Mouse (Mus musculus): Measurements from ENCODE around the gene Iqsec1.

Gene Iqsec1

DNA sequence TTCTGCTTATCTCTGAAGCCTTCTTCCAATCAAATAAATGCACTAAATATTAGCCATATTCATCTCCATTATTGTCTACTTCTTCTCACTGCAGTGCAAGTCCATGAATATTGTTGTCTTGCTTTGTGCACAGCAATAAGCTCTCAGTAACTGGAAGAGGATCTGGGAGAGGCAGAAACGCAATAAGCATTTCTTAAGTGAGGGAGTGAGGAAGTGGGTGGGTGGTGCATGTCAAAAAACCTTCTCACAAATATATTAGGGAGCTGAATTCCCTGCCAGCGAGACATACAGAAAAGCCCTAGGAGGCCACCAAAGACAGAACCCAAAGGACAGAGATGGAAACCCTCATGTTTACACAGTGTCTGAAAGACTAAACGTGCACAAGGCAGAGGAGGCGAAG lies 35.1 kb downstream of the Iqsec1 start:
- no peak for DNase-seq

DNA sequence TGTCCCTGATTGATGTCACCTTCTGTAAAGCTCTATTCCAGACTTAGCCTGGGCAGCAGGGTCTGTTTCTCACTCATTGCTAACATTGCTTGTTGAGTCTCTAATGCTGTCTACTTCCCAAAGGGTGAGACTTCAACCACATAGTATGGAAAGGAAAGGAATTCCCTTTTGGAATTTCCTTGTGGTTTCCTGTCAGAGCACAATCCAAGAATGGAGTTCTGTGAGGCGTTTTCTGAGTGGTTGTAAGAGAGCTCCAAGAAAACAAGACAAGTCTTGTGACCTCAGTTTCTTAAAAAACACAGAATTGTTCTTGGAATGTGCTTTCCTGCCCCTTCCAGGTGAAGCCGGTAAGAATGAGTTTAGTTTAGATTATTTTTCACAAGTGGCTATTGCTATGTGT lies 37.5 kb downstream of the Iqsec1 start:
- no peak for DNase-seq

DNA sequence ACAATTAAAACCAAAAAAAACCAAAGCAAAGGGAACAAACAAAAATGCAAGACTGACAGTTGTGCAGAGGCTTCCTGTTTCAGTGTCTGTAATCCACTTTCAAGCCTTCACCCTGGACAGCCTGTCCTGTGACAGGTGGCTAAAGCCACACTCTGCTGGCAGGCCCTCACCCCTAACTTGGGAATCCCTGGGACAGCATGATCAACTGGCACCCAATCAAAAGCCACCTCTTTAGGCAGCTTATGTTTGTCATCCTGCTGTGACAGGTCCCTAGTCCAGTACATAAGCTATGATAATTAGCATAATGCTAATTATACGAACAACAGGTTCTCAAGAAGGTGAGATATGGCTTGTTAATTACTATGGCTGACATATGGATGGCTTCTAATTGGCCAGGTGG lies 40.4 kb downstream of the Iqsec1 start:
- no peak for DNase-seq

DNA sequence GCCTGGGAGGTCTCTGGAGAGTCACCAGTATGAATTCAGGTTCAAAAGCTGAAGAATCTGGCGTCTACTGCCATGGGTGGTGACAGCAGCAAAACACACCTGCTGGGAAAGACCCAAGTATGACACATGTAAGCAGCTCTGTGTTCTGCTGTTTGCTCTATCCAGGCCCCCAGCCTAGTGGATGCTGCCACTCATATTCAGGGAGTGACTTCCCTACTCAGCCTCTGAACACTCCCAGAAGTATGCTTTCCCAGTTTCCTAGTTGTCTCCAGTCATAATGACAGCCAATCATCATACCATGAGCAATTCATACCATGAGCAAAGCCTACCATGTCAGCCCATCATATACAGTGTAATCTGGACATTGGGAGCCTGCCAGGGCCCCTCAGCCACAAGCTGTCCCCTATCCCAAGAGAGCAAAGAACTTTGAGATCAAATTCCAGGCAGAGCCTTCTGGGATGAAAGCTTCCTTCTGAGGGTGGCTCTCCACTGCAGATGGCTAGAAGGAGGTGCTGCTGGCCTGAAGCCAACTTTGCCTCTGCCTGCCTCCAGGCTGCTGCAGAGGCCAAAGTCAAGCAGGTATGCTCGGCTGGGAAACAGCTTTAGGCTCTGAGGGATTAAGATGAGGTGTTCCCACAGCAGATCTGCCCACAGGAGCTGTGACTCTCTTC lies 42.8 kb downstream of the Iqsec1 start:
- DNase-seq = peak; percentile 58 to 82

DNA sequence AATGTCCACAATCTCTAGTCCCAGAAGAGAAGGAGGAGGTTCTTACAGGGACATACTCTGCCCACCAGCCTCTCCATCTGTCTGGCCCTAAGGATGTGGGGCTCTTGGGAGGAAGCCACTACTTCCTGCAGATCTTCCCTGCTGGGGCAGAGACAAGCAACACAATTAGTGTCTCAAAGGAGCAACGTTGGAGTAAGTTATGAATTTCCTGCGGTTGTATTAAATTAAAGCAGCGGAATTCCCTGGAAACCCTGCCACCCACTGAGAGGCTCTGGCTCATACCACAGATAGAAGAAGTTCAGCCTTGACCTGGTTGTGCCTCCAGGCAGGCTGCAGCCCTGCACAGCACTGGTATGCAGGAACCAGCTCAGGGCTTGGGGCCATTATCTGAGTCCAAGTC lies 47.2 kb downstream of the Iqsec1 start:
- DNase-seq = peak; percentile 3 to 5

DNA sequence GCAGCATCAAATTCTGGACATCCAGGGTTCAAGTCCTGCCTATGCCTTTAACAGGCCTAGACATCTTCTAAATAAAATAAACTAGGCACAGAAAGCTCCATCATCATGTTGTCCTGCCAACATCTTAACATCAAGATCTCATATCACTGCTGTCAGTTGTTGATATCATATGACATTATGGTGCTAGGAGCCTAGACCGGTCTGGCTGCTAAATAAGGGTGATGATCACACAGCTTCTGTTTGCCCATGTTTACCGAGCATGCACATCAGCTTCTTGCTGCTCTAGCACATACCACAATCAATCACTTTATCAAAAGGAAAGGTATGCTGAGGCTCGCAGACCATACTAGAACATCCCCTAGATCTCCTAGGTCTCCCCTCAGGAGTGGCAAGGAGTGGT lies 54.8 kb downstream of the Iqsec1 start:
- DNase-seq = no peak

DNA sequence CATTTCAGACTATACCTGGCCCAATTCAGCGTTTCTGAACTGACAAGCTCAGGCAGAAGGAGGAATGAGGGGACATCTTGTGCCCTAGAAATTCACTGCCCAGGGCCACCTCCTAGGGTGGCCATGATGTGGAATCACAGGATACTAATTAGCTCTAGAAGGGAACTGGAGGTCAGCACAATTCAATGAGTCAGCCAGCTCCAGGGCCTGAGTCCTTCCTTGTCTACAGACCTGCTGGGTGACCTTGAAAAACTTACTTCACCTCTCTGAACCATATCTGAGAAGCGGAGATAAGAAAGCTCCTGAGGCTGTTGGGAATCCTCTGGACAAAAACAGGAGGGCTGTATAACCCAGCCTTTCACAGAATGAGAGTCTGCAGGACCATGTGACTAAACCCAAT lies 59.7 kb downstream of the Iqsec1 start:
- no peak for DNase-seq

DNA sequence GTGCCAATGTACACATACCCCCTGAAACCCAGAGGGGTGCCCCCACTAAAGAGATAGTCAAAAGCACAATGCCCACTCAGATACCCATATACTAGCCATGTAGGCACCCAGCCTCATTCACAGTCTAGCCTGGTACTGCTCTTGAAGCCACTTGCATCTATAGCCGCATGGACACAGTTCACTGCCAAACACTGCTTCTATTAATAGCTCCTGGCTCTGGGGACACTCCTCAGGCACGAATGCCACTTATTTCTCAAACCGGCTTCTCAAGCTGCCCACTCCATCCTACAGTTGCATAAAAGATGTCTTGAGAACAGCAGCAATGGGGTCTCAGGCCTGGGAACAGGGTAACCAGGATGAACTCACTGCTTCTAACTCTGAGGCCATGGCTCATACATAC lies 63.0 kb downstream of the Iqsec1 start:
- DNase-seq = no peak

DNA sequence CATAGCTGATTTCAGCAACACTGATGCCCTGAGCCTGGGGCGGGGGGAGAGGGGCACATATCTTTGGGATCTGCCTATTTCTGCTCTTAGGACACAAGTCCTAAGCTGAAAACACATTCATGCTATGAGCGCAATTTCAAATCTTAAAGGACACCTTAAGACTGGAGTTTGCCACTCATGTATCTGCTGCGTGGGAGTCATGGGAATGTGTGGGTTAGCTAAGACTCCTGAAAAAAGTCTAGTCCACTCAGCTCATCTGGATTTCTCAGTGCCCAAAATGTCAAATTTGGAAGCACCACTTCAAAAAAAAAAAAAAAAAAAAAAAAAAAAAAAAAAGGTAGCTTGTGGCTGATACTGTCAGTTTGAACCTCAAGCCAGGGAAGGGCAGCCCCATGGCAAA lies 63.7 kb downstream of the Iqsec1 start:
- DNase-seq = no peak

DNA sequence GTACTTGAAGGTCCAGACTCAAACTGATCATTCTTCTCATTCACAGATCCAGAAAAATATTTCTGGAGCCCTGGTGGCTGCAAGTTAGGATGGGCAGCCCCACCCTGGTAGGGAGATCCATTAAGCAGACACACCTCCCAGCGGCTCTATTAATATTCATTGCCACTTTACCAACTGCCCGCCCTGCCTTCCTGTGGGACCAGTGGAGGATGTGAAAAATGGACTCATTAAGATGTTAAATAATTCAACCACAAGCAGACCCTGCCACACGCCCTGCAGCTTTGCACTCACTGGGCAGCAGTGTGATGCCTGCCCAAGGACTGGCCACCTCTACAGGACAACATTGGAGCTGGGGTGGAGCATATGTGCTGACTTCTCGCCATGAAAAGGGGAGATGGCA lies 64.1 kb downstream of the Iqsec1 start:
- no peak for DNase-seq

DNA sequence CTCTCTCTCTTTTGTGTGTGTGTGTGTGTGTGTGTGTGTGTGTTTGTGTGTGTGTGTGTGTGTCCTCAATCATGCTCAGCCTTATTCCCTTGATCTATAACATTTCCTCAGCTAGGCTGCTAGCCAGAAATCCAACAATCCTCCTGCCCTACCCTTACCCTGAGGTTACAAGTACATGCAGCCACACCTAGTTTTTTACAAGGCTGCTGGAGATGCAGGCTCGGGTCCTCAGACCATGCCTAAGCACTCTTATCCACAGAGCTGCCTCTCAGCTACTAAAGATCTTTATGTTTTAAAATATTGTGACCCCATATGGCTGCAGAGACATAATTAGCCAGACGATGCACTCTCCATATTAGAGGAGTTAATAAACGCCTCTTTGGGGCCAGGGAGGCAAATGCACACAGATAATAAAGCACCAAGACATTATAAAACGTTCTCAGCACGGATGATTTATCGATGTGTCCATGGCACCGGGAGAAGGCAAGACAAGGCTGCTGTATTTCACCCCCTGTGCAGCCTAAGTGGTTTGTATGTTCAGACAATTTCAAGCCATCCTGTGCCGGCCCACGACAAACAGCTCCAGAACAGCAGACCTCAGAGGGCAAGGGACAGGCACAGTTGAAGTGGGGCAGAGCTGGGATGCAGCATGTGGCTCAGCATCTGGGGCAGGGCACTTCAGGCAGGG lies 67.1 kb downstream of the Iqsec1 start:
- no peak for DNase-seq

DNA sequence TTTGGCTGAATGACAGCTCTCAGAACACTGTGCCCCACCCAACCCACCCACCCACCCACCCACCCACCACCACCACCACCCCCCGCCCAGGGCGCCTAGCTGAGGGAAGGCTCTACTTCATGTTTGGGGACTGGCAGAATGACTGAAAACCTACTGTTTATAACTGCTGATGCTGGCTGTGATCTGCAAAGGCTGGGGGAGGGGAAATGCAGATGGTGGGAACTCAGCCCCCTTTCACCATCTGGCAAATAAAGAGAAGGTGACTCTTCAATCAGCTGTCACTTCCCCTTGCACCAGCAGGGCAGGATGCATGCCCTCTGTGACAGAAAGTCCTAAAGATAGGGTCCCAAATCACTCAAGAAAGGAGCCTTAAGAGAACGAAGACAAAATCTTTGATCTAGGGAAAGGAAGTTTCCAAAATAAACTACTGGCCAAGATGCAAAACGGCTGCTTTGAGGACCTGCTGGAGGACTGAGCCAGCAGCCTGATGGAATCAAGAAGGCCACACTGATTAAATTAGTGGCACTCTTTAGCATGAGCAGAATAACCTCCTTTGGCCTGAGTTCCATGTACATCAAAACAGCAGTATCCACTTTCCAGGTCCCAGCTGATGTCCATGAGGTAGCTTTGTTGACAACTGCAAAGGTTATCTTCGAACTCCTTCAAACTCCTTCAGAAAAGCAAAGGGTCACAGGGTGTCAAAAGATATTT lies 67.8 kb downstream of the Iqsec1 start:
- no peak for DNase-seq

DNA sequence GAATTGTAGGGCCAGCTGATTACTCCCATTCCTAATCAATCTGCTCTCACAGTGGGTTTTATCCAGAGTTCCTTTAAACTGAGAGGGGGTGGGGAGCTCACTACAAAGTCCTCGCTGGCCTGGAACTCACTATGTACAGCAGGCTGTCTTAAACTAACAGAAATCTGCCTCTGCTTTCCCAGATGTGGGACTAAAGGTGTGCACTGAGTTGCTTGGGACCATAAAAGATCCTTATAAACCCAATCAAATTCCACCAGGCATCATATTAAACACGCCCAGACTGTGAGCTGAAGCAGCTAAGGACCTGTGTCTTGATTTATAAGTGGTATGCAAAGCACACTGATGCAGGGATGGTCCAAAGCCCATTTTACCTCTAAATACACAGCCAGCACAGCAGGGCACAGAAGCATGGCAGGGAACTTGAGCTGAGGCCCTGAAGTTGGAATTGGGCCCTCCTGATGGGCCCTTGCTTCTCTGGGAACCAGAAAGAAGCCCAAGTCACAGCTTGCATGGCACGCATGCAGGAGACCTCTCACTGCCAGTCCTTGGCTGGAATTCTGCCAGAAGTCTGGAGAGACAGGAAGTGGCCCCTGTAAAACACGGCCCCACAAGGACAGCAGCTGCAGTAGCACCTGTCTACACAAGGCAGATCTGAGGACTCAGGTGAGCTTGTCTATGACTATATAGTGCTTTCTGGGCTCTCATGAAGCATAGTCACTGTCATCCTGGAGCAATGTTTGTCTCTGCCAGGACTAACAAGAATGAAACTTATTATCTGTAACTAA lies 68.7 kb downstream of the Iqsec1 start:
- no peak for DNase-seq

DNA sequence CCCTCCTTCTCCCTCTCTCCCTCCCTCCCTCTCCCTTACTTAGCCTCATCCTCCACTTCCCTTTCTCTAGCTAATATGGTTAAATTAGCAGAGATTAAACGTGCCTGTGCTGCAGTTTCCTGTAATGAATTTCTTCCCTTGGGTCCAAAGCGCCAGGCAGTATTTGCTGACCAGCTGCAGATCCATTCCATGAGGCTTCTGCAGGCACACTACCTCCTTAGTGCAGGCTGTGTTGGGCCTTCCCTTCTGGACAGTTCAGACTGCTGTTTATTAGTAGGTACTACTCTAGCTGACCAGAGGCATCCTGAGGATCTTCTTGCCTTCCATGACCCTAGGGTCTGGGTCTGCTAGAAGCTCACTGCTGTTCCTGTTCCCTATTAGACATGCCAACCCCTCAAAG lies 72.9 kb downstream of the Iqsec1 start:
- no peak for DNase-seq

DNA sequence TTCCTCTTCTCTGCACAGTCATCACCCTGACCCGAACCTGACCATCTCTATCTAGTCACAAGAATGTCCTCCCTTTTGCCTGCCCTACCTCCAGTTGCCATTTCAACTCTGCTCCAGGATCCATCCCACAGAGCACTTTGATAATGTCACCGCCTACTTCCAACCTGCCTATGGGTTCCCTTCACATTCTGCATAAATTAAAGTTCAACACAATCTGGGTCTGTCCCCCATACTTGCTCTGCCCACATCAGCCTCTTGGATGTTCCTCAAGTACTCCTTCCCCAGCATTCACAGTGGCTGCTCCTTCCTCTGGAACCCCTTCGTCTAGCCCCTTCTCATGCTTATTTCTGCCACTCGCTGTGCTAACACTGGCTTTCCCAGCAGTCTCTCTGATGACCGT lies 74.7 kb downstream of the Iqsec1 start:
- DNase-seq = no peak

DNA sequence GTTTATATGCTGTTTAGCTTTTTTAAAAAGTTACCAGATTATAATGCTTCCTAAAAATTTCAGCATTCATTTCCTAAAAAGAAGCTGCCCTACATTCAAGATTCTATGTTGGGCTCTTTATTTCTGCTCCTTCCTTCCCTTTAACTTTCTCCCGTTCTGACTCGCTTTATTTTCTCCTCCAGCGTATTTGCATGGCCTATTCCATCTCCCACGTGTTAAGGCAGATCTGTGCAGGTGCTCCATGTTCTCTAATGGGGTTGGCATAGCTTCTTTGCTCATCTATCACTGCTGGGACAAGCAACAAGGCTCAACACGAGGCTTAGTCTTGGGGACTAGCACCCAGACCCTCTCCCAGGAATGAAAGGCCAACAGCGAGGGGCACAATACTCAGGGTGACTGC lies 75.7 kb downstream of the Iqsec1 start:
- DNase-seq = no peak

DNA sequence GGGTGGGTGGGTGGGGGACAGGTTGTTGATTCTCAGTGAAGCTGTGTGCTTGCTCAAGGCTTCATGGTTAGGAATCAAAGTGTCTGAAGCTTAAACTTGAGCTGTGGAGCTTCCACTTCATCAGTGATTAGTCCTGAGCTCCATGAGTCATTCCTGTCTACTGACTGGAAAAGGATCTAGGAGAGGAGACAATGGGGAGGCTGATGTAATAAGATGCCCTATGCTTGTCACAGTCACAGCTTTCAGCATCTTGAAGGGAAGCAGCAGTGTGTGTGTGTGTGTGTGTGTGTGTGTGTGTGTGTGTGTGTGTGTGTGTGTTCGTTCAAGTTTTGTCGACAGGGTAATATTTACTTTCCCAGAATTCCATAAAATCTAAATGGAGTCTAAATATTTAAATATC lies 84.3 kb downstream of the Iqsec1 start:
- no peak for DNase-seq

DNA sequence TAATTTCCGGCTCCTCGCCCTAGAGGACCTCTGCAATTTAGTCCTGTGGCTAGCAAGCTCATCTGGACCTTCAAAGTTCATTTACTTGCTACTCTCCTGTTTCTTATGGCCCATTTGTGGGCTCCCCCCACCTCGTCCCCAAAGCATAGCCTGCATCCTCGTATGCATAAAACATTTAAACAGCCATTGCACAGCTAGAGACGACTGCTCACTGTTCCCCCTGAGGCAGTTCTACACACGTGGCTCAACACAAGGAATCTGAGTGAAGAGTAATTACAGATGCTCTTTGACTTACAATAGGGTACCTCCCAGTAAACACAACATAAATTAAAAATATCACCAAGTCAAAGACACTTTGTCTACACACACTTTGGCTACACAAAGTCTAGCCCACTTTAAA lies 88.2 kb downstream of the Iqsec1 start:
- no peak for DNase-seq

DNA sequence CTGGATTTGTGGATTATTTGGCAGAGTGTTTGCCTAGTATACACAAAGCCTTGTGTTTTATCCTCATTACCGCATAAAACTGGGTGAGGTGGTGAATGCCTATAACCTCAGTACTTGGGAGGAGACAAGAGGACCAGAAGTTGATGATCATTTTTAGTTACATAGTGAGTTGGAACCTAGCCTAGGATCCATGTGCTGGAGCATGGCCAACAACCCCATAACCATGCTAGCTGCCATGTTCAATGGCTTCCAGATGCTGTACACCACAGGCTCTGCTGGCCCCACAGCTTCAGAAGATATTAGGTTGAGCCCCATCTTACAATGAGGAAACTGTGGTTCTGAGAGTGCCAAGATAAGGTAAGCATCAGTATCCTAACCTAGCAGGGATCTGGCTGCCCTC lies 89.2 kb downstream of the Iqsec1 start:
- no peak for DNase-seq

DNA sequence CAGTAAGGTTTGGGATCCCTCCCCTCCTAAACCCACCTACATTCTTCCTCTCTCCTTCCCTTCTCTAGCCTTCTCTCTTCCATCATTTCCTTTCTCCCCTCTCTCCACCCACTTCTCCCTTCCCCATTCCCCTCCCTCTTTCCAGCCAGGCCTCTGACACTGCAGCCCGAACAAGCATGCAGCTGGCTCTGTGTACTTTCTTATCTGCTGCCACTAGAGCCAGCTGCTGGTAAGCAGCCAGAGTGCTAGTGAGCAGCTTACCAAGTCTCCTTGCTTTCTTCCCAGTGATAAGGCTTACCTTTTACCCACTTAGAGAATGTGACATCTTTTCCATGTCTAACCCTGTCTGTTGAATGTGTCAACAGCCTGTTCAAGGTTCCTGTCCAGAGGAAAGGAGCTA lies 90.4 kb downstream of the Iqsec1 start:
- no peak for DNase-seq

DNA sequence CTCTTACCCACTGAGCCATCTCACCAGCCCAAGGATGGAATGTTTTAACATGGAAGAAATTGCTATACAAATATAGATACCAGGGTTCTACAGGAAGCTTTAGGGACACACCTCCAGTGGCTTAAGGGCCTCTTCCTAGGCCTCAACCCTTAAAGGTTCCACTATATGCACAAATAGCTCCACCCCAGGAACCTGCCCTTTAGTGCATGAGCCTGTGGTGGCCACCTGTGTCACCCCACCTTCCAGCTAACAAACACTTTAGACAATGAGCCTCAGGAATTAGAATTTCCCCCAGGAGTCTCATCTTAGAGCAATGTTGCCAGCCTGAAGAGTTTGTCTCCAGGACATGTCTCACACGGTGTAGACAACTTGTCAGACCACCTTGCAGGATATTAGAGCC lies 96.1 kb downstream of the Iqsec1 start:
- no peak for DNase-seq

DNA sequence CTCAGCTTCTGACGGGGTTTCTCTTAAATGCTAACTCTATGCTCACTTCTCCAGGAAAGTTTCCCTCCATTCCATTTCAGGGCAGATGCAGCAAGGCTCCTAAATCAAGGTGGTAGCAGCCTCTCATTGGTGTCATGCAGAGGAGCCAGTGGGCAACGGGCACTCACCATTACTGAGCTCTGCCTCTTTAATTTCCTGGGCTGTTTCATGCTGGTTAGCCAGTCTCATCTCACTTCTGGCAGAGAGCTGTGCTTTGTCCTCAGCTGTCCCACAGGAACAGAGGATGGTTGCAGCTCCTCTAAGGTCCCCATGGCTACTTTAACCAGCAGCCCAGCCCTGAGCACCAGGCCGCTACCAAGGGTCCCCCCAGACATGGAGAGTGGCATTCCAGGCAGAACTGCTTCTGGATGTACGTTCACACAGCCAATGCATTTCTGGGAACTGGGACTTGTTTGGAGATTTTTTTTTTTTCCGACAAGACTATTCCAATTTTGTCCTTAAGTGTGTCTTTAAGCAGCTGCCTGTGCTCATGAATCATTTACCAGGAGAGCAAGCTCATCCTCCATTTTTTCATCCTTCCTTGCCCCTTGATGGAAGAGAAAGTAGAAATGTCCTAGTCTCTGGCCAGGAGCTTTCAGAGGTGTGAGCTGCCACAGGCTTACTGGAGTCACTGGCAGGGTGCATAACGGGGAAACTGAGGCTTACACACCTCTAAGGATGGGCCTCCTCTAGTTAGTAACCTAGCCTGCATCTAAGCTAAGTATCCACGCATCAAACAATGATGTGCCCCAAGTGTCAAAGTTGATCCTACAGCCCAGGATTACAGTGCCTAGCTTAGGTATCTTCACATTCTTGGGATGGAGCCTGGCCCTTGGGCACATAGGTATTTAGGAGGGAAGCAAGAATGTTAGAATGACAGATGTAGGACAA lies 98.9 kb downstream of the Iqsec1 start:
- no peak for DNase-seq
